Mouse (Mus musculus) megakaryocyte progenitor cell, adult 5-6 weeks (primary cell): Measurements from ENCODE around the gene Cbx7. TPM values are rescaled to one million over a fixed set of nuclear protein-coding genes. Genes with fewer than 3 reads are reported as not detected.

Experiments
- ATAC-seq: replicated peaks from 2 replicates; pipeline ENCODE4 v1.8.0; 2016; ENCODE audit warnings: mild to moderate bottlenecking, moderate TSS enrichment, inconsistent platforms; ENCODE audit not compliant: poor library complexity
- total RNA-seq, 2 experiments: library from RNA; stranded (forward) in 1 of 2; stranded (reverse) in 1 of 2; fragments of 157-497, 149-512 nt in 1 of 2; fragments of 200-1000 nt in 1 of 2; gene quantifications; 2 replicates each; pipeline versions ENCODE4 v1.2.3 to v1.2.4; 2015 to 2017

Cbx7 gene
- total RNA-seq, 2 experiments from 2014 or later = 1.7 to 3.3 TPM

GRCm38 (mm10) chr15:80003581-80003980 is 32.7 kb upstream of the Cbx7 start:
- ATAC-seq = no peak

DNA sequence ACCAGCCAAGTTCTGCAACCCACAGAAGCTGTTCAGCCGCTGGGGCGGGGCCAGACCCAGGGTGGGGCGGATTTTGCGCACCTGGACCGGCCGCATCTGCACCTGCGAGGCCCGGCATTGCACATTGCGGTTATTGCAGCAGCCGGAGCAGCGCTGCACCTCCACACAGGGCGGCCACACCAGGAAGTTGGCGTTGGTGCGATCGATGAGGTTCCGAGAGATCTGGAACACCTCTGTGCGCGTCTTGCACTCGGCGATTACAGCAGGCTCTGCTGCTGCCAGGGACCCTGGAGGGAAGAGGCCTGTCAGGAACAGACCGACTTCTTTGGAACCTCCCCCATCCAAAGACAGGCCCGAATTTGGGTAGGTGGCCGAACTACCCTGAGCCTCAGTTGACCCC is 30.7 kb upstream of the Cbx7 start:
- no peak for ATAC-seq

GRCm38 (mm10) chr15:80000694-80001093 is 29.8 kb upstream of the Cbx7 start:
- no peak for ATAC-seq

- ATAC-seq = no peak
Measured at GRCm38 (mm10) chr15:79997988-79998387, 27.1 kb upstream of the Cbx7 start.

DNA sequence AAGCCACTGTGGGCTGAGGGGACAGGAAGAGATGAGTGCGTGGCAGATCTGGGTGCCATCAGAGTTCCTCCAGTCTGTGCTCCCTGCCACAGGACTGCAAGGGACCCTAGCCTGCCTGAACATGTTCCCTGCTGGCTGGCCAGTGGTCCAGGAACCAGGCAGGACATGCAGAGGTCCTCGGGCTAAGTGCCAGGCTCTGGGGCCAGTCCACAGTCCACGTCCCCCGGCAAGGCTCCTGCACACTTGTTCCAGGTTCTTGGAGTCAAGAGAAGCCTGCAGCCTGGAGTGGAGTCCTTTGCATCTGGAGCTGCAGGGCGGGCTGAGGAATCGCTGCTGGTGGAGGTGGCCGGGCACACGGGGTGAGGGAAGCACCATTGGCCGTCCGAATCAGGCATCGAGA is 25.9 kb upstream of the Cbx7 start:
- ATAC-seq = no peak

- ATAC-seq = no peak
Measured at GRCm38 (mm10) chr15:79995552-79995951, 24.6 kb upstream of the Cbx7 start.

DNA sequence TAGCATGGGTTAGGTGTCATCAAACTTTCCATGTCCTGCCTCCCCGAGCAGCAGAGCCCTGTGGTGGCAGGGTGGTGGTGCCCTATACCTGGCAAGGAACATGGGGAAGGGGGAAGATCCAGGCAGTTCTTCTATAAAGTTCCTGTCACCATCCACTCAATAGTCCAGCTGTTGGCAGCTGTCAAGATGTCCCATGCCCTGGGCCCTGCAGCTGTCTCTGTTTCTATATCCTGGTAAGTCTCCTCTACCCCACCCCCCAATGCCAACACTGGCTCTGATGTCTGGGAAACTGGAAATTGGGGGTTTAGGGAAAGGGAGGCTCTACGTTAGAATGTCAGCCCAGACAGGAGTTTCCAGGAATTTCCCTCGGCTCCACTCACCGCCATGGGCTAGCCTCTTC is 23.6 kb upstream of the Cbx7 start:
- ATAC-seq = no peak

- ATAC-seq = 0 out of 2 replicates have a peak, but pooled peaks have one; percentile 14
Measured at GRCm38 (mm10) chr15:79986182-79986581, 15.3 kb upstream of the Cbx7 start.

DNA sequence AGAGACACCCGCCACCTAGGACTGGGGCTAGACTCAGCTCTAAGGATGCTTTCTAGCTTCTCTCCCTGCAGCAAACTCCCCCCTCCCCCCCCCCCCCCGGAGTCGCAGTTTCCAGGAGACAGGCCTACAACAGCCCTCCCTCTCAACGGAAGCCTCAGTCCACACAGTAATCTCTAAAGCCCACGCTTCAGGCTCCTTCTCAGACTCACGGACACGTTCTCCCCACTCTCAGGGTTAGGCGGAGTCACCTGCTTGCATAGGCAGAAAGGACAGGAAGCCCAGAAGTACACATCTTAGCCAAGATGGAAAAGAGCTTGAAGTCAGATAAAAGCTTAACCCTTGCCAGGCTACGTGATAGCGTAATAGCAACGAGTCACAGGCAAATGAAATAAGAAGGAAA is 14.6 kb upstream of the Cbx7 start:
- no peak for ATAC-seq

GRCm38 (mm10) chr15:79984152-79984551 is 13.2 kb upstream of the Cbx7 start:
- no peak for ATAC-seq

- ATAC-seq = no peak
Measured at GRCm38 (mm10) chr15:79980716-79981115, 9.8 kb upstream of the Cbx7 start.

- ATAC-seq = no peak
Measured at GRCm38 (mm10) chr15:79972186-79972585, 1.3 kb upstream of the Cbx7 start.

DNA sequence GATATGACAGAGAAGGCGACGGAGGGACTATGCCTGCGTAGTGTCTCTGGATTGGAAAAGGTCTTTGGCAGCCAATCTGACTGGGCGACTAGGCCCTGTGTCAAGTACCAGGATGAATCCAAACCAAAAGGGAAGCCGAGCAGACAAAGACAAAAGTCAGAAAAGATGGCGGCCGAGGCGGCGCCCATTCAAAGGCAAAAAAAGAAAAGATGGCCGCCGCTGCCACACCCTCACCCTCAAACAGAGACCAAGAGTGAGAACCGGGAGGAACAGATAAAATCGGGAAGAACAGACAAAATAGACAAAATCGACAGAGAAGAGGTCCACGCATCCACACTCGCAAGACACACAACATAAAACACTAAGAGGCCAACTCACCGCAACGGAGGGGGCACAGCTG is 428 bp downstream of the Cbx7 start:
- ATAC-seq = no peak

DNA sequence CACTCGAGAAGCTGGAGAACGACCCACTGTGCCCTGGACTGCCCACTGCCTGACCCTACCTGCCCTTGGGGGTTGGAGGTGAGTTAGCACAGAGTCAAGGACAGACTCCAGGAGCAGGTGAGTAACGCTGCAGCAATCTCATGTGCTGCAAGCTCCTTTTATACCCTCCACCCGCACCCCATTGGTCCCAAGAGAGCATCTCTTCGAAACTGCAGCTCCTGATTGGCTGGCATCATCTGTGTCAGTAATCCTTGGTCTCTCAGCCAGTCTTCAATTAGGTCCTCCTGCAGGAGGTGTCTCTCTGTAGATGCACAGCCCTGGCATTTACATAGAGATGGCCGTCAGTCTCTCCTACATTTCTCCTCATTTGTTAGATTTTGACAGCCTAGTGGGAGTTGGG is 3.6 kb downstream of the Cbx7 start:
- ATAC-seq = no peak

GRCm38 (mm10) chr15:79964376-79964775 is 6.5 kb downstream of the Cbx7 start:
- ATAC-seq = no peak

GRCm38 (mm10) chr15:79962661-79963060 is 8.3 kb downstream of the Cbx7 start:
- no peak for ATAC-seq

GRCm38 (mm10) chr15:79961366-79961921 is 9.5 kb downstream of the Cbx7 start:
- ATAC-seq = no peak

GRCm38 (mm10) chr15:79958418-79958817 is 12.5 kb downstream of the Cbx7 start:
- 0 out of 2 replicates have a peak, but pooled peaks have one; percentile 23 for ATAC-seq

GRCm38 (mm10) chr15:79956559-79956958 is 14.4 kb downstream of the Cbx7 start:
- peak; percentile 48; the same call in 1 of the 2 replicates for ATAC-seq

DNA sequence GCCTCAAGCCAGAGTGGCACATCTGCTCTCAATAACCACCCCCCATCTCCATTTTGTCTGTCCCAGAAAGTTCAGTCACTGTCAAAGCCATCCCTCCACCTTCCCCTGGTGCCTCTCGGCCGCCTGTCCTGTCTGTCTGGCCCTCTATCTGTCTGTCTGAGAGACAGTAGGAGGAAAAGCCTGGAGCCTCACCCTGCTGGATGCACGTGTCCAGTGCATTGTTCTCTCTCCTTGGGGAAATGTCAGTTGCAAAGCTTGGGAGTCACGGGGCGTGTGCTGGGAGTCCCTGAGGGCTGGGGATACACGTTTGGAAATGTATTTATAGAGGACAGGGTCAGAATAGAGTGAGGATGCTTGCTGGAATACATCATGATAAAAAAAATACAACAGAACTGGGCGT is 17.4 kb downstream of the Cbx7 start:
- no peak for ATAC-seq

GRCm38 (mm10) chr15:79952504-79953231 is 18.3 kb downstream of the Cbx7 start:
- ATAC-seq = no peak

DNA sequence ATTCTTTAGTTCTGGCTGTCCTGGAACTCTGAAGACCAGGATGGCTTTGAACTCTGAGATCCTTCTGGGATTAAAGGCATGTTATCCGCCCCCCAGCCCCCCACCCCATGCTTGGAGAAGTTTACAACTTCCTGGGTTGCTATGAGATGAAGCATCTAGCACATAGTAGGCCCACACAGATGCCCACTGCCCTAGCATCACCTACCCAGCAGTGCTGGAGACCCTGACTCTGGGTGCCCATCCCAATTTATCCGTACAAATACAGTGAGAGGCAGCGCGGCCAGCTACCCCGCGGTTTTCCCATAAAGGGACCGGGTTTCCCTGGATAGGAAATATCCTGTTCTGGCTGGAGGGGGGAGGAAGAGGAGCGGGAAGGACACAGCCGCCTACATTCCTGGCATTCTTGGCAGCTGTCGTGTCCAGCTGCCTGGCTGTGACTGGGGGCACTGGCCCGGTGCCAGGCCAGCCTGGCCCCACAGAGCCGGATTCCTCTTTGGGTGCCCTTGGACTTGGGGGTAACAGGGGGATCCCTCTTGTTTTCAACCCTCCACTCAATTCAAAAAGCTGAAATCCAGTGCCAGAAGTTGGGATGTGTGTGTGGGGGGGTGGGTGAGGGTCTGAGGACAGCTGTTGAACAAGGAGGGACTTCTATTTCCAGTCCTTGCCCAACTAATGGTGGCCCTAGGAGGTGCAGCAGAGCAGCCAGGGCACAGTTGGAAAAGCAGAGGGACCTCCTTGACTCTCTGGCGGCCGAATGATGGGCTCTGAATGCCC is 19.0 kb downstream of the Cbx7 start:
- ATAC-seq = no peak
